24 mouse cellular contexts compared by ENCODE assay signal in the genomic region with DNA sequence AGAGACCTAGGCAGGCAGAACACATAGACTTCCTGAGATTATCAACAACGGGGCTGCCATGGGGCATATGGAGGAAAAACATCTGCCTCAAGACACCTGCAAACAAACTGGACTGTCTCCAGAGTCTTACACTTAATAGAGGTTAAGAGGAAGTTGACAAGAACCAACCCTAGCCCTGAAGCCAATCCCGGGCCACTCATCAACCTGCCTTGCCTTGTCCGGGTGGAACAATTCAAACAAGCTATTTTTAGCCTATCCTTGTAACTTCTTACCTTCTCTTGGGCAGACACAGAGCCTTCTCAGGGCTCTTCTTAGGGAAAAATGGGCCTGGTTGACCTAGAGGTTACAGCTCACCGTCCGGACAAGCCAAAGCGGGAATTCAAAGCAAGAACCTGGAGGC. TPM values are rescaled to one million over a fixed set of nuclear protein-coding genes. Genes with fewer than 3 reads are reported as not detected.
A peak's percentile ranks its signal among the peaks of the same experiment; 100 is the strongest.
DNase-seq lines count a peak whose midpoint lies in the region; ATAC-seq and TF ChIP-seq lines count a peak whose summit lies in the region.
"Had no signal": no experiment of that assay in that cellular context is flagged by ENCODE, and none has a peak within 500 bp of the region (broad histone marks: within the 10 kb centered on the region; RNA-seq: fewer than 3 reads in every experiment).

No protein-coding gene starts in this region.

- 0 out of 2 replicates have a peak overlapping the region, but pooled peaks have one; percentile 41 for H3K27ac ChIP-seq in heart, embryonic 11.5 days (ENCODE audit: low read depth, low read length)
- peak overlapping the region; percentile 49 for H3K27ac ChIP-seq in lung, embryonic 16.5 days (ENCODE audit: low read length)
- H3K27ac ChIP-seq in hindbrain, embryonic 16.5 days (ENCODE audit: low read depth, low read length): no peak overlapping the region
- no peak overlapping the region for H3K27ac ChIP-seq in intestine, embryonic 16.5 days (ENCODE audit: low read length)
- H3K27ac ChIP-seq: forebrain, embryonic 15.5 days; heart, embryonic 15.5 days; hindbrain, embryonic 10.5 days; midbrain, embryonic 13.5 days; neural tube, embryonic 12.5 days had no signal

- no peaks in the 10 kb centered on the region for H3K27me3 ChIP-seq in heart, embryonic 11.5 days (ENCODE audit: control insufficient read depth, insufficient read depth, low read length)
- no peaks in the 10 kb centered on the region for H3K27me3 ChIP-seq in lung, embryonic 16.5 days (ENCODE audit: control insufficient read depth, insufficient read depth, low read depth, low read length)
- no peaks in the 10 kb centered on the region for H3K27me3 ChIP-seq in hindbrain, embryonic 16.5 days (replicated peaks; ENCODE audit: control insufficient read depth, insufficient read depth, low read length)
- no peaks in the 10 kb centered on the region for H3K27me3 ChIP-seq in intestine, embryonic 16.5 days (replicated peaks; ENCODE audit: control insufficient read depth, insufficient read depth, low read length)
- H3K27me3 ChIP-seq: forebrain, embryonic 15.5 days; heart, embryonic 15.5 days; midbrain, embryonic 13.5 days; neural tube, embryonic 12.5 days; Patski had no signal

- ATAC-seq in heart, embryonic 11.5 days (replicated peaks; ENCODE audit: insufficient number of reproducible peaks, low FRiP score, low TSS enrichment): no peak
- ATAC-seq in lung, embryonic 16.5 days (ENCODE audit: low read depth): no peak
- ATAC-seq in hindbrain, embryonic 16.5 days: no peak
- ATAC-seq in intestine, embryonic 16.5 days: no peak
- ATAC-seq: activated CD4-positive, CD25-positive, alpha-beta regulatory T cell, adult 4 months; forebrain, embryonic 15.5 days; midbrain, embryonic 13.5 days; Patski had no signal

- no peak for TF ChIP-seq CTCF in lung, adult 2 months (IDR thresholded peaks at IDR 0.05; ENCODE audit: insufficient read depth, low read length)

- no peak overlapping the region for H3K4me3 ChIP-seq in heart, embryonic 11.5 days (ENCODE audit: low read depth, low read length)
- H3K4me3 ChIP-seq in lung, embryonic 16.5 days (ENCODE audit: low read length): no peak overlapping the region
- H3K4me3 ChIP-seq in lung, adult 2 months (replicated peaks; ENCODE audit: extremely low read depth, low read depth, low read length): no peak overlapping the region
- no peak overlapping the region for H3K4me3 ChIP-seq in hindbrain, embryonic 16.5 days (ENCODE audit: low read length)
- no peak overlapping the region for H3K4me3 ChIP-seq in intestine, embryonic 16.5 days (ENCODE audit: low read length)
- H3K4me3 ChIP-seq: forebrain, embryonic 15.5 days; heart, embryonic 15.5 days; hindbrain, embryonic 10.5 days; midbrain, embryonic 13.5 days; neural tube, embryonic 12.5 days had no signal

- H3K4me1 ChIP-seq in heart, embryonic 11.5 days (ENCODE audit: control insufficient read depth, insufficient read depth, low read length): peaks cover 17% of the 10 kb centered on the region
- H3K4me1 ChIP-seq in lung, embryonic 16.5 days (replicated peaks; ENCODE audit: control insufficient read depth, insufficient read depth, low read length): peaks cover 10% of the 10 kb centered on the region
- H3K4me1 ChIP-seq in lung, adult 2 months (ENCODE audit: control insufficient read depth, insufficient read depth, low read length): peaks cover 6% of the 10 kb centered on the region; the same call in 1 of the 2 replicates
- H3K4me1 ChIP-seq in hindbrain, embryonic 16.5 days (ENCODE audit: control insufficient read depth, insufficient read depth, low read depth, low read length): no peaks in the 10 kb centered on the region; the same call in 1 of the 2 replicates
- 0 out of 2 replicates have a peak, but pooled peaks cover 3% of the 10 kb centered on the region for H3K4me1 ChIP-seq in intestine, embryonic 16.5 days (ENCODE audit: control insufficient read depth, insufficient read depth, low read length)
- H3K4me1 ChIP-seq: hindbrain, embryonic 10.5 days; midbrain, embryonic 13.5 days; neural tube, embryonic 12.5 days had no signal

- H3K4me2 ChIP-seq in heart, embryonic 11.5 days: no peak overlapping the region
- H3K4me2 ChIP-seq in lung, embryonic 16.5 days (ENCODE audit: low read depth, low read length): no peak overlapping the region
- no peak overlapping the region for H3K4me2 ChIP-seq in hindbrain, embryonic 16.5 days (ENCODE audit: low read length)
- H3K4me2 ChIP-seq in intestine, embryonic 16.5 days (ENCODE audit: low read depth, low read length): no peak overlapping the region
- H3K4me2 ChIP-seq: forebrain, embryonic 15.5 days; heart, embryonic 15.5 days; midbrain, embryonic 13.5 days; neural tube, embryonic 12.5 days had no signal

- no peak for TF ChIP-seq POLR2A in lung, adult 2 months (IDR thresholded peaks at IDR 0.05; ENCODE audit: borderline replicate concordance, extremely low read depth, low read depth, low read length)

- H3K36me3 ChIP-seq in heart, embryonic 11.5 days (ENCODE audit: control insufficient read depth, insufficient read depth, low read length): no peaks in the 10 kb centered on the region
- H3K36me3 ChIP-seq in lung, embryonic 16.5 days (ENCODE audit: control insufficient read depth, insufficient read depth, low read length): no peaks in the 10 kb centered on the region
- H3K36me3 ChIP-seq in hindbrain, embryonic 16.5 days (ENCODE audit: control insufficient read depth, insufficient read depth, low read length): no peaks in the 10 kb centered on the region
- no peaks in the 10 kb centered on the region for H3K36me3 ChIP-seq in intestine, embryonic 16.5 days (ENCODE audit: control insufficient read depth, insufficient read depth, low read length)
- H3K36me3 ChIP-seq: forebrain, embryonic 15.5 days; heart, embryonic 15.5 days; hindbrain, embryonic 10.5 days; midbrain, embryonic 13.5 days had no signal

- H3K9me3 ChIP-seq in heart, embryonic 11.5 days (replicated peaks; ENCODE audit: control insufficient read depth, low read length): no peaks in the 10 kb centered on the region
- no peaks in the 10 kb centered on the region for H3K9me3 ChIP-seq in lung, embryonic 16.5 days (ENCODE audit: control insufficient read depth, low read length)
- H3K9me3 ChIP-seq in hindbrain, embryonic 16.5 days (ENCODE audit: control insufficient read depth, low read length): no peaks in the 10 kb centered on the region
- H3K9me3 ChIP-seq in intestine, embryonic 16.5 days (ENCODE audit: control insufficient read depth, low read length): no peaks in the 10 kb centered on the region
- H3K9me3 ChIP-seq: forebrain, embryonic 15.5 days; heart, embryonic 15.5 days; hindbrain, embryonic 10.5 days; midbrain, embryonic 13.5 days; neural tube, embryonic 12.5 days had no signal

- 44% methylated on average over 6 of the region's 6 CpGs for WGBS in heart, embryonic 11.5 days (ENCODE audit: insufficient replicate concordance)
- WGBS in lung, embryonic 16.5 days: 43% methylated on average over 6 of the region's 6 CpGs
- WGBS in lung, adult 2 months: 35% methylated on average over 6 of the region's 6 CpGs
- 32% methylated on average over 6 of the region's 6 CpGs for WGBS in large intestine, adult 2 months
- 92% methylated on average over 6 of the region's 6 CpGs for WGBS in hindbrain, embryonic 16.5 days
- WGBS in intestine, embryonic 16.5 days: 60% methylated on average over 6 of the region's 6 CpGs

- no peak for DNase-seq in heart, adult 9 months (ENCODE audit: low spot score in 2 of 2)
- no peak for DNase-seq in lung, adult 2 months
- peak; percentile 72 for DNase-seq in large intestine, adult 2 months (ENCODE audit: low read depth, low spot score)
- DNase-seq: adrenal gland, postnatal 10 days; B cell, adult 2 months; embryo, embryonic 11 days; gastrocnemius, postnatal 36 days; kidney, adult 8-10 months; layer of hippocampus, postnatal 36 days; left cerebral cortex, postnatal 4 days; liver, postnatal 0 days; right cerebral cortex, adult 18-20 months; thymus, adult 2 months had no signal

- no peak overlapping the region for H3K9ac ChIP-seq in heart, embryonic 11.5 days (ENCODE audit: low read depth, low read length)
- no peak overlapping the region for H3K9ac ChIP-seq in lung, embryonic 16.5 days (ENCODE audit: low read length)
- H3K9ac ChIP-seq in hindbrain, embryonic 16.5 days (ENCODE audit: low read depth, low read length): no peak overlapping the region
- H3K9ac ChIP-seq in intestine, embryonic 16.5 days (ENCODE audit: low read depth, low read length): no peak overlapping the region
- H3K9ac ChIP-seq: forebrain, embryonic 15.5 days; heart, embryonic 15.5 days; liver, postnatal 0 days; midbrain, embryonic 13.5 days; neural tube, embryonic 12.5 days had no signal

RNA-seq across cellular contexts. Expression of a gene that starts 22.1 kb away (rescaled TPM):
- 7.6 and 8.8 TPM in 2 replicates for polyA plus RNA-seq in heart, embryonic 11.5 days (2014; fragmentation: Nextera tagmentation; extraction: Ambion mirVana)
- polyA plus RNA-seq in lung, embryonic 16.5 days (2015; fragmentation: Nextera tagmentation; extraction: Ambion mirVana): 11.8 and 13.8 TPM in 2 replicates
- polyA plus RNA-seq in lung, adult 2 months (2012; rRNA removed): 55.1 and 77.9 TPM in 2 replicates
- 26.5 and 29.1 TPM in 2 replicates for polyA plus RNA-seq in large intestine, adult 2 months (2012; rRNA removed)
- 11.0 and 11.4 TPM in 2 replicates for polyA plus RNA-seq in hindbrain, embryonic 16.5 days (2015; fragmentation: Nextera tagmentation; extraction: Ambion mirVana)
- polyA plus RNA-seq in intestine, embryonic 16.5 days (2015; fragmentation: Nextera tagmentation; extraction: Ambion mirVana): 6.0 and 6.2 TPM in 2 replicates

Comparison
In these comparisons a context has a peak if more than half of its experiments do, and no peak if none do; other contexts are left out.
1. H3K27ac ChIP-seq: peak in heart, embryonic 11.5 days (single experiment) and lung, embryonic 16.5 days (single experiment); none in hindbrain, embryonic 16.5 days (single experiment) and intestine, embryonic 16.5 days (single experiment).